In the genomic region with DNA sequence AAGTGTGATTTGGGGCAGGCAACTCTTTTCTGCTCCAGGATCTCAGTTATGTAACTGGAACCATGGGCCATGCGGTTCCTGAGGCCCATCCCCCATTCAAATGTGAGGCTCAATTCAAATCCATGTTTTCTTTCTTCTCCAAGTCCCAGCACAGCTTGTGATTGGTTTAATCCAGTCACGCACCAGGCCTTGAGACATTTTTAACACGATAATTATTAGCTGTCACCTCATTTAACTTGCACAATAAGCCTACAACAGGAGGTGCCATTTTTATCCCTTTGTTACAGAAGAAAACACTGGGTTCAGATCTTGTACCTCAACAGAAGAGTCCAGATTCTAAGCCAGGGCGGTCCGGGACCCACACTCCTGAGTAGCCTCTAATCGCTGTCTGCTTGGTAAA, we compare ENCODE assay signal across 17 mouse cellular contexts. TPM values are rescaled to one million over a fixed set of nuclear protein-coding genes. Genes with fewer than 3 reads are reported as not detected.
A peak's percentile ranks its signal among the peaks of the same experiment; 100 is the strongest.
DNase-seq lines count a peak whose midpoint lies in the region; ATAC-seq and TF ChIP-seq lines count a peak whose summit lies in the region.
"Had no signal": no experiment of that assay in that cellular context is flagged by ENCODE, and none has a peak within 500 bp of the region (broad histone marks: within the 10 kb centered on the region; RNA-seq: fewer than 3 reads in every experiment).

No protein-coding gene starts in this region.

- no peak for TF ChIP-seq CTCF in lung, postnatal 0 days (IDR thresholded peaks at IDR 0.05)
- TF ChIP-seq CTCF in olfactory bulb, adult 2 months (IDR thresholded peaks at IDR 0.05; ENCODE audit: insufficient read depth, low read depth, low read length) = no peak

- no peak for TF ChIP-seq POLR2A in olfactory bulb, adult 2 months (IDR thresholded peaks at IDR 0.05; ENCODE audit: insufficient read depth, low read depth, low read length)

- no peak for TF ChIP-seq EP300 in lung, postnatal 0 days (IDR thresholded peaks at IDR 0.05)

- H3K4me2 ChIP-seq in heart, embryonic 13.5 days = no peak overlapping the region
- H3K4me2 ChIP-seq in lung, postnatal 0 days (replicated peaks; ENCODE audit: low read depth, low read length) = no peak overlapping the region
- no peak overlapping the region for H3K4me2 ChIP-seq in embryonic facial prominence, embryonic 13.5 days
- H3K4me2 ChIP-seq: midbrain, embryonic 15.5 days had no signal

- H3K4me1 ChIP-seq in heart, embryonic 13.5 days = peaks cover 15% of the 10 kb centered on the region
- H3K4me1 ChIP-seq in lung, postnatal 0 days (ENCODE audit: insufficient read depth, low read depth, low read length) = no peaks in the 10 kb centered on the region
- H3K4me1 ChIP-seq in embryonic facial prominence, embryonic 13.5 days = peaks cover 7% of the 10 kb centered on the region
- H3K4me1 ChIP-seq in olfactory bulb, adult 2 months (ENCODE audit: control insufficient read depth, insufficient read depth, low read length) = peaks cover 21% of the 10 kb centered on the region
- H3K4me1 ChIP-seq: midbrain, embryonic 15.5 days had no signal

- H3K4me3 ChIP-seq in heart, embryonic 13.5 days = no peak overlapping the region
- no peak overlapping the region for H3K4me3 ChIP-seq in lung, postnatal 0 days (ENCODE audit: low read depth, low read length)
- no peak overlapping the region for H3K4me3 ChIP-seq in embryonic facial prominence, embryonic 13.5 days
- no peak overlapping the region for H3K4me3 ChIP-seq in olfactory bulb, adult 2 months (ENCODE audit: insufficient read depth, low read depth, low read length)
- H3K4me3 ChIP-seq: hindbrain, embryonic 10.5 days; midbrain, embryonic 15.5 days; myocyte had no signal

- H3K27me3 ChIP-seq in heart, embryonic 13.5 days (replicated peaks) = peaks cover 26% of the 10 kb centered on the region
- H3K27me3 ChIP-seq in lung, postnatal 0 days (replicated peaks; ENCODE audit: insufficient read depth, low read length) = no peaks in the 10 kb centered on the region
- H3K27me3 ChIP-seq in embryonic facial prominence, embryonic 13.5 days = no peaks in the 10 kb centered on the region

- H3K9me3 ChIP-seq in heart, embryonic 13.5 days = no peaks in the 10 kb centered on the region
- H3K9me3 ChIP-seq in lung, postnatal 0 days (ENCODE audit: low read length) = no peaks in the 10 kb centered on the region
- H3K9me3 ChIP-seq in embryonic facial prominence, embryonic 13.5 days = no peaks in the 10 kb centered on the region
- H3K9me3 ChIP-seq: hindbrain, embryonic 10.5 days; midbrain, embryonic 15.5 days had no signal

- no peaks in the 10 kb centered on the region for H3K36me3 ChIP-seq in heart, embryonic 13.5 days
- H3K36me3 ChIP-seq in lung, postnatal 0 days (ENCODE audit: insufficient read depth, low read length) = no peaks in the 10 kb centered on the region
- H3K36me3 ChIP-seq in embryonic facial prominence, embryonic 13.5 days = no peaks in the 10 kb centered on the region
- H3K36me3 ChIP-seq: hindbrain, embryonic 10.5 days; midbrain, embryonic 15.5 days had no signal

- WGBS in heart, embryonic 13.5 days = 71% methylated on average over 6 of the region's 6 CpGs
- WGBS in lung, postnatal 0 days = 56% methylated on average over 6 of the region's 6 CpGs
- 73% methylated on average over 6 of the region's 6 CpGs for WGBS in embryonic facial prominence, embryonic 13.5 days
- WGBS in olfactory bulb, adult 2 months = 23% methylated on average over 6 of the region's 6 CpGs

- DNase-seq in heart, adult 8-10 months (ENCODE audit: low spot score) = no peak
- DNase-seq in lung, postnatal 0 days (ENCODE audit: low spot score) = peak; percentile 66
- DNase-seq in lung, postnatal 4 days = no peak
- DNase-seq in urinary bladder, postnatal 14 days (ENCODE audit: low spot score) = no peak
- DNase-seq: B cell, adult 2 months; embryo, embryonic 11 days; kidney, adult 8-10 months; left cerebral cortex, postnatal 4 days; liver; thymus, adult 2 months had no signal

- no peak overlapping the region for H3K9ac ChIP-seq in heart, embryonic 13.5 days
- no peak overlapping the region for H3K9ac ChIP-seq in lung, postnatal 0 days (replicated peaks; ENCODE audit: low read depth)
- H3K9ac ChIP-seq in embryonic facial prominence, embryonic 13.5 days = no peak overlapping the region
- H3K9ac ChIP-seq: midbrain, embryonic 15.5 days had no signal

- no peak for ATAC-seq in heart, embryonic 13.5 days (ENCODE audit: extremely low read depth, insufficient number of reproducible peaks, low FRiP score, low TSS enrichment)
- peak; percentile 55 for ATAC-seq in lung, postnatal 0 days
- no peak for ATAC-seq in embryonic facial prominence, embryonic 13.5 days (ENCODE audit: insufficient number of reproducible peaks, insufficient read depth, low FRiP score, low TSS enrichment, low read depth)
- ATAC-seq: midbrain, embryonic 15.5 days had no signal

- 0 out of 2 replicates have a peak overlapping the region, but pooled peaks have one; percentile 17 for H3K27ac ChIP-seq in heart, embryonic 13.5 days (replicated peaks)
- H3K27ac ChIP-seq in lung, postnatal 0 days (ENCODE audit: low read length) = peak overlapping the region; percentile 52
- peak overlapping the region; percentile 55; the same call in 1 of the 2 replicates for H3K27ac ChIP-seq in embryonic facial prominence, embryonic 13.5 days
- peak overlapping the region; percentile 84 for H3K27ac ChIP-seq in olfactory bulb, adult 2 months (ENCODE audit: insufficient read depth, low read depth, low read length)
- H3K27ac ChIP-seq: hindbrain, embryonic 10.5 days; midbrain, embryonic 15.5 days had no signal

RNA-seq across cellular contexts. Expression of a gene that starts 34.4 kb away (rescaled TPM):
- polyA plus RNA-seq in heart, embryonic 13.5 days (2015; fragmentation: Nextera tagmentation; extraction: Ambion mirVana) = 2.8 and 2.9 TPM in 2 replicates
- 1 to 10 TPM in 3 of 4 experiments, under 1 TPM in 1; 0.97 to 1.1 (median 1.0) TPM for total RNA-seq in heart, adult 8-10 months (2022)
- polyA plus RNA-seq in lung, postnatal 0 days (2015; fragmentation: Nextera tagmentation; extraction: Ambion mirVana) = 2.5 and 3.3 TPM in 2 replicates
- polyA plus RNA-seq in embryonic facial prominence, embryonic 13.5 days (2015; fragmentation: Nextera tagmentation; extraction: Ambion mirVana) = 8.2 and 11.0 TPM in 2 replicates
- polyA plus RNA-seq in olfactory bulb, adult 2 months (2012; ENCODE audit: insufficient read depth, insufficient read length, low replicate concordance, missing spikeins) = not detected in 2 replicates

RNA-seq across cellular contexts. Expression of a gene that starts 44.5 kb away (rescaled TPM):
- polyA plus RNA-seq in heart, embryonic 13.5 days (2015; fragmentation: Nextera tagmentation; extraction: Ambion mirVana) = 7.4 TPM in 2 replicates
- total RNA-seq in heart, adult 8-10 months (2022) = 1 to 10 TPM; 2.5 to 5.5 (median 3.2) TPM
- polyA plus RNA-seq in lung, postnatal 0 days (2015; fragmentation: Nextera tagmentation; extraction: Ambion mirVana) = 39.0 and 42.2 TPM in 2 replicates
- 31.5 and 36.3 TPM in 2 replicates for polyA plus RNA-seq in embryonic facial prominence, embryonic 13.5 days (2015; fragmentation: Nextera tagmentation; extraction: Ambion mirVana)
- not detected in 2 replicates for polyA plus RNA-seq in olfactory bulb, adult 2 months (2012; ENCODE audit: insufficient read depth, insufficient read length, low replicate concordance, missing spikeins)
- total RNA-seq: megakaryocyte-erythroid progenitor cell, adult 5-6 weeks had no signal

Comparison
In these comparisons a context has a peak if more than half of its experiments do, and no peak if none do; other contexts are left out.
1. H3K27ac ChIP-seq: peak in every context shown above with its lines; median percentile 84 in olfactory bulb, adult 2 months; 55 in embryonic facial prominence, embryonic 13.5 days; 52 in lung, postnatal 0 days; 17 in heart, embryonic 13.5 days.